Mouse (Mus musculus) adrenal gland, postnatal 14 days (tissue): Measurements from ENCODE around the gene Trnp1. TPM values are rescaled to one million over a fixed set of nuclear protein-coding genes. Genes with fewer than 3 reads are reported as not detected.
"Not testable (repeated sequence)": the region's sequence is repeated elsewhere in the genome, so short reads cannot be mapped to it uniquely, and the experiment has no call there.

Experiments
- DNase-seq: peaks from one replicate; pipeline ENCODE4 v3.0.0; 2021; ENCODE audit warnings: mixed read lengths
- long read RNA-seq, 2 experiments: library from polyadenylated mRNA; stranded (forward); transcript quantifications; one replicate each; pipeline ENCODE4 v2.0.0; 2021
- total RNA-seq: library from RNA; stranded (reverse); gene quantifications from 2 replicates; pipeline ENCODE4 v1.2.3, GENCODE M21; 2021

Trnp1 gene
- 4.0 and 8.6 TPM in 2 replicates for total RNA-seq
- long read RNA-seq, experiment 1, transcript Trnp1-202 (2 exons, 1,654 nt) = major isoform, 14 of 16 reads
- long read RNA-seq, experiment 1, partial matches to known transcripts = 0 of 16 reads
- long read RNA-seq, experiment 1, other reads (novel, unspliced or antisense) = 0 of 16 reads
- long read RNA-seq, experiment 2, transcript Trnp1-202 (2 exons, 1,654 nt) = major isoform, 6 of 7 reads
- long read RNA-seq, experiment 2, partial matches to known transcripts = 0 of 7 reads
- long read RNA-seq, experiment 2, other reads (novel, unspliced or antisense) = 1 of 7 reads

DNA sequence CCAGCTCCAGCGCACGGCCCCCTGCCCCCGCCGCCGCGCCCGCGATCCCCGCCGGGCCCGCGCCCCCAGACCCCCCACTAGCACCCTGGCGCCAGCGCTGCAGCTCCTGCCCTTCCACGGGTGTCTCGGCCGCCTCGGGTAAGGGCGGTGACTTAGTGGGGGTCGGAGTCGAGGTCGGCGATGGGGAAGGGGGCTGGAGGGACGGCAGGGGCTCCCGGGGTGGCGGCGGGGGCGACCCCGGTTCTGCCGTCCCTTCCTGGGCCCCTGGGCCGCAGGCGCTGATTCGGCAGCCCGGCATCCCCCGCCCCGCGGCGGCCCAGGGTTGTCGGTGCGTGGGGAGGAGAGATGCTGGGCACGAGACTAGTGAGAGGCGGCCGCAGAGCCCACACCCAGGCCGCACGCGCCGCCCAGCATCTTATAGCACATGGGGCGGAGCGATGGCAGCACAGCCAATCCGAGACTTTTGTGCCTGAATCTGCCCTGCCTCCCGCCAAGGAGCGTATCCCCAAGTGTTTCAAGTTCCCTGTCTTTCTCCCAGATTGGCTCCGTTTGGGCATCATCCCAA, at the start of gene Trnp1:
Gene Trnp1, minus strand, starts transcription at position 391 of the 565 bp plus-strand sequence.
- peak; percentile 71 for DNase-seq

GRCm38 (mm10) chr4:133545272-133546231, 47.2 kb upstream of the Trnp1 start, which contains the start of gene Nudc:
Gene Nudc (minus strand): TSS chr4:133545996.
- peak; percentile 98 for DNase-seq

- DNase-seq = peak; percentile 79
Observed at GRCm38 (mm10) chr4:133536652-133537051, 38.3 kb upstream of the Trnp1 start.

GRCm38 (mm10) chr4:133536081-133536480, 37.7 kb upstream of the Trnp1 start:
- no peak for DNase-seq

- DNase-seq = no peak
Observed at GRCm38 (mm10) chr4:133532777-133533176, 34.4 kb upstream of the Trnp1 start.

GRCm38 (mm10) chr4:133527788-133528187, 29.4 kb upstream of the Trnp1 start:
- no peak for DNase-seq

GRCm38 (mm10) chr4:133521502-133521901, 23.2 kb upstream of the Trnp1 start:
- no peak for DNase-seq

DNA sequence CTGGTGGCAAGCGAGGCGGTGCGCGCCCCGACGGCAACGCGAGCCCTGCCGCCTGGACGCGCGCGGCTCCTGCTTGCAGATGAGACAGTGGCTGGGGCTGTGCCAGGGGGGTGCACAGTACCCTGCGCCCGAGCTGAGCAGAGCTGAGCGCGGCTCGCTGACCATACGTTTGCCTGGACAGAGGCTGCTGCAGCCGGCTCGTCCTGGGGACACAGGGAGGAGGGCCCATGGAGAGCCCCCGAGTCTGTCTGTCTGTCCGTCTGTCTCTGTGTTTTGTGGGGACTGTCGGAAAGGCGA, 21.0 kb upstream of the Trnp1 start:
- DNase-seq = peak; percentile 60

DNA sequence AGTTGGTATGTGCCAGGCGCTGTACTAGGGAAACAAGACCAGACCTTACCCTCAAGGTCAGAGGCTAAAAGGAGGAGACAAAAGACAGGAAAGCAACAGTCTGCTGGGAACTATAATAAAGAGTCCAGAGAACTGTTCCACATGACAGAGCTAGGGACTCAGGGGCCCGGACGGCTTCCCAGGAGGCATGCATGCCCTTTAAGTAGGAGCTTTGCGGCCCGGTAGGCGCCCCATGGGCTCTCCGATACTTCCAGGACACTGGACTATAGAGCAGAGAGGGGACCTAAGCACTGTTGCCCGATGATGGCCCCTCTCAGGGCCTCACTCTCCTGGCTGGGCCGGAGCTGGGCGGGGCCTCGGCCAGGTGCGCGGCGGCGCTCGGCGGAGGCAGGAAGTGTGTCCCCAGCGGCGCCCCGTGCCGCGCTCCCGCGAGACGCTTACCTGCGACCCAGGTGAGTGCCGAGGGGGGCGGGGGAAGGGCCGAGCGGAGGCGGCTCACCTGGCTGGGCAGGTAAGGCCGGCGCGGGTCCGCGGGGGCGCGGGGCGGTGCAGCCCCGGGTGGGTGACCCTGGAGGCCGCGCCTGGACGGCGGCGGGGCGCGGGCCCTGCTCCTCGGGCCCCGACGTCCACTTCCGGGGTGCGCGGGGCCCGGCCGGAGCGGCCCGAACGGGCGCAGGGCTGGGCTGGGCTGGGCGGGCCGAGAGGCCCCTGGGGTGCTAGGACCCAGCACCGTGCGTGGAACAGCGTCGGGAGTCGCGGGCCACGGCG, 20.4 kb upstream of the Trnp1 start, which contains the start of gene Kdf1:
Gene Kdf1, plus strand, starts transcription at position 363 of the 768 bp plus-strand sequence.
- peak; percentile 25 for DNase-seq

DNA sequence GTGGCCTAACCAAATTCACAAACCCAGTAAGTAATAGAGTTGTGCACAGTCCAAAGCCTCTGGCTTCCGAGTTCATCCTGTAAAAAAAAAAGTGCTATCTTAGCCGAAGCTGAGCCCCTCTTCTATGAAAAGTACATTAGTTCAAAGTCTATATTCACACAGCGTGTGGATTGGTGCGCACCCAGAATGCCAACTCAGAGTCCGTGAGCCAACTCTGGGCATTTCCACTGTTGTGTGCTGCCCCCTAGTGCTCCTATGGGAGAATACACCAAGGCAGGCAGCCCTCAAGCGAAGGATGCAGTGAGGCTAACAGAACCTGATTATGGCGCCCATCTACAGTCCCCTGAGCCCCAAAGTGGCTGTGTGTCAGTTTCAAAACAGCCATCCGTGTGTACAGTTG, 14.6 kb upstream of the Trnp1 start:
- peak; percentile 85 for DNase-seq

- DNase-seq = not testable (repeated sequence)
Observed at GRCm38 (mm10) chr4:133512511-133512910, 14.2 kb upstream of the Trnp1 start.

- no peak for DNase-seq
Observed at GRCm38 (mm10) chr4:133511050-133511449, 12.7 kb upstream of the Trnp1 start.

GRCm38 (mm10) chr4:133508990-133509389, 10.6 kb upstream of the Trnp1 start:
- no peak for DNase-seq

- DNase-seq = no peak
Observed at GRCm38 (mm10) chr4:133506573-133506972, 8.2 kb upstream of the Trnp1 start.

GRCm38 (mm10) chr4:133504755-133505485, 6.6 kb upstream of the Trnp1 start:
- no peak for DNase-seq

DNA sequence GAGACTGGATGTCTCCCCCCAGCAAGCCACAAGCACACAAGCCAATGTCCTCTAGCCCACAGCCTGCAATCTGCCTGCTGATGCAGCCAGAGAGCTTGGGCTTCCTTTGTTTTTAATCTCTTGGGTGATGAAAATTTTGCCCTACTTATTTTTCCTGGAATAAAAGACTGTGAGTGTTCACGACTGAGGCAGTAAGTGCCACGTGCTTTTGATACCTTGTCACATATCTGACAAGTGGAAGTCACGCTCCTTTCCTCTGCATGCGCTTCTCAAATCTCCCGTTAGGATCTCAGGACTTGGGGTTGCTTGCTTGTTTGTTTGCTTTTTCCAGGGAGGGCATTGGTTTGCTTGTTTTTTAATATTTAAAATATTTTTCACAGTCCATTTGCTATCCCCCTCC, 6.0 kb upstream of the Trnp1 start:
- no peak for DNase-seq

DNA sequence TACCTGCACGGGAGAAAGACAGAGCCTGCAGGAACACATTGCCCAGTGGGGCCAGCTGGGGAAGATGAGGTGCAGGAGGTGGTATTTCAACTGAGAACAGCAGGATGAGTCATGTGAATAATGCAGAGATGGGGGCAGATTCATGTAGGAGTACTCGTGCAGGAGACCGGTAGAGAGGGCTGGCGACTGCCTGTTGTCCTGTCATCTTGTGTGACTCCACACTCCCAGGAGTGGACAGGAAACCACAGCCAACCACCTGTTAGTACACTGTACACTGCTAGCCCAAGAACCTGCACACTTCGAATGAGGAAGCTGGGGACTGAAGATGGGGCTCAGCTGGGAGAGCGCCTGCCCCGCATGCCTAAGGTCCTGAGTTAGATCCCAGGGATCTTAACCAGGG, 3.2 kb upstream of the Trnp1 start:
- DNase-seq = no peak

- peak; percentile 45 for DNase-seq
Observed at GRCm38 (mm10) chr4:133497461-133498159, 740 bp downstream of the Trnp1 start.

DNA sequence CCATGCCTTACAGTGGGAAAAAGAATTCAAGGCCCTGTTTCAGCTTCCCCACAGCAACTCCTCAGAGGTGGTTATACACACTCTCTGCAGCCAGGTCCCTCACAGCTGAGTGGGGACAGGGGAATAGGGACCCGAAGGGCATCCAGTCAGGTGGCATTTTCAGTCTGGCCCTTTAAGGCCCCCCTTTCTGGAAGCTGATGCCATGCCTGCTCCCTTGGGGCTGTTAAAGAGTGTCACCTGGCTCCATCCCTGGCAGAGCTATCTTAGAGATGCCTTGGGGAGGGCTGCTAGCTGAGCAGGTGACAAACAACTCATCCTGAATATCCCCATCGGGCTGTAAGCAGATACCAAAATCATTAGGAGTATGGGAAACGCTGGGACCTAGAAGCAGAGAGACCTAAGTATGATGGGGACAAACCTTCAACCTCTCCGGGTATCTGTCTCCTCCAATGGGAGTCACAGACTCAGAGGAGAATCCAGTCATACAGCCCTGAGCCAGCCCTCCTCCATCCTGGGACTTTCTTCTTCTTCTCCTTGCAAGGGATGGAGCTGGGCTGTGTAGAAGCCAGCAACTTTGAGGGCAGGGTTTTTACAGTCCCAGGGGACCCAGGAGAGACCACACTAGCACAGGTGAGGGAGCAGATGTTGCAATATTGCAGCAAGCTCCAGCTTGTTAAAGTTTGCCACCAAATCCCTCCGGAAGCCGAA, 1.5 kb downstream of the Trnp1 start:
- DNase-seq = no peak

- DNase-seq = peak; percentile 70
Observed at GRCm38 (mm10) chr4:133495711-133496110, 2.6 kb downstream of the Trnp1 start.
